Mouse (Mus musculus) liver, embryonic 15.5 days (tissue): ENCODE data around the gene Lpgat1. TPM values are rescaled to one million over a fixed set of nuclear protein-coding genes. Genes with fewer than 3 reads are reported as not detected.

ENCODE experiments used
- ATAC-seq: fragments of 200-750 bp; cut with Nextera tagmentation; 2 replicates; pipeline ENCODE4 v1.8.0; 2017; ENCODE audit warnings: moderate number of reproducible peaks, mild to moderate bottlenecking, moderate library complexity; ENCODE audit not compliant: insufficient read depth
- H3K27ac ChIP-seq: fragments of 300-500 bp; sonication (generic); replicated peaks from 2 replicates; pipeline ENCODE4 v1.5.1; 2015; ENCODE audit warnings: mild to moderate bottlenecking, inconsistent platforms
- H3K27me3 ChIP-seq: fragments of 300-500 bp; sonication (generic); 2 replicates; pipeline ENCODE4 v1.6.1; 2015; ENCODE audit warnings: mild to moderate bottlenecking, inconsistent platforms
- H3K36me3 ChIP-seq: fragments of 300-500 bp; sonication (generic); replicated peaks from 2 replicates; pipeline ENCODE4 v1.6.1; 2015; ENCODE audit warnings: moderate library complexity, mild to moderate bottlenecking, inconsistent platforms
- H3K4me1 ChIP-seq: fragments of 300-500 bp; sonication (generic); replicated peaks from 2 replicates; pipeline ENCODE4 v1.6.1; 2015; ENCODE audit warnings: inconsistent platforms
- H3K4me2 ChIP-seq: fragments of 300-500 bp; sonication (generic); 2 replicates; pipeline ENCODE4 v1.6.1; 2015; ENCODE audit warnings: moderate library complexity, mild to moderate bottlenecking, inconsistent platforms
- H3K4me3 ChIP-seq: fragments of 300-500 bp; sonication (generic); replicated peaks from 2 replicates; pipeline ENCODE4 v1.5.1; 2015; ENCODE audit warnings: mild to moderate bottlenecking, inconsistent platforms
- H3K9ac ChIP-seq: fragments of 300-500 bp; sonication (generic); 2 replicates; pipeline ENCODE4 v1.6.1; 2015; ENCODE audit warnings: moderate library complexity, mild to moderate bottlenecking, inconsistent platforms
- H3K9me3 ChIP-seq: fragments of 300-500 bp; sonication (generic); replicated peaks from 2 replicates; pipeline ENCODE4 v1.6.1; 2016; ENCODE audit warnings: inconsistent platforms
- WGBS: fragments of 180-500 bp; shearing (Covaris S2); methylation state at CpG from one replicate; pipeline ENCODE4 v1.1.7; 2015; ENCODE audit warnings: mixed read lengths; ENCODE audit not compliant: insufficient replicate concordance; 5-methylcytosine and 5-hydroxymethylcytosine counted together
- polyA plus RNA-seq: library from polyadenylated mRNA; unstranded; fragments of >200 nt; fragmentation: Nextera tagmentation; extraction: Ambion mirVana; gene quantifications from 2 replicates; pipeline ENCODE4 v1.2.1, GENCODE M21; 2015

Gene Lpgat1
- polyA plus RNA-seq, 1 experiment from 2014 or later: 19.0 TPM

DNA sequence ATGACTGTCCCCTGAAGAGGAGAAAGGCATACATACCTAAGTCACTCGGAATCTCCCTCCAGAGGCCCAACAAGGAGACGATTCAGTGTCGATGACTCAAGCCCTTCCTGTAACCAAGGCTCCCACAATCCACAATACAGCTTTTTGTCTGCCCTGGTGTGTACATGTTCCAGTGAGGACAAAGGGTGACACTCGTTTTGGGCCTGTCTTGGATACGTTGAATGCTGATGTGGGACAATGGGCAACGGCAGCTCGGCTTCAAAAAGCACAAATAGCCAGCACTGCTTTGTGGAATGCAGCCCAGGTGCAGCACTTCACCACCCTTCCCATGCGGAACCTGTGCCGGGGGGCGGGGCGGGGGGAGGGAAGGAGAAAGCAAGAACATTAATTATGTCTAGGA lies 67.5 kb downstream of the Lpgat1 start:
- Histone ChIP-seq H3K36me3 (0 out of 2 replicates have a peak, but pooled peaks cover 2% of the 10 kb centered on the region), H3K27me3 (no peaks in the 10 kb centered on the region), H3K27ac (no peak overlapping the region), H3K4me3 (no peak overlapping the region), H3K9ac (no peak overlapping the region), H3K9me3 (no peaks in the 10 kb centered on the region), H3K4me1 (no peaks in the 10 kb centered on the region), H3K4me2 (no peak overlapping the region)
- WGBS: 68% methylated on average over 11 of the region's 11 CpGs
- ATAC-seq: no peak

DNA sequence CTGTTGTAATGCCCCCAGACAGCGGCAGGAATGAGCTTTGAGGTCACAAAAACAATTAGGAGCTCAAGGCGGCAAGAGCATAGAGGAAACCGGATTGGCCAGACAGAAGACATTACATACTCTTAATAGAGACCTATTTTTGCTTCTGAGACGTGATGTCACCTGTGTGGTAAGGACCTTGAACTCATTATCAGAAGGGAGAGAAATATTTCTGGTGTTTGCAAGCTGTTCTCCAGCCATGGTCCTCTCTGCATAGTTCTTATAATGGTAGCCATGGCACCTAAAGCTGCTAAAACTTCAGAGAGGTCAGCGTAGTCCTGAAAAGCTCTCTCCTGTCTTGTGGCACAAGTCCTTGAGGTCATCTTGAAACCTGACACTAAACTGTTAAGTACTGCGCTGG lies 68.6 kb downstream of the Lpgat1 start:
- ATAC-seq: no peak
- no peak overlapping the region for H3K27ac ChIP-seq
- no peaks in the 10 kb centered on the region for H3K9me3 ChIP-seq
- 54% methylated on average over 6 of the region's 6 CpGs for WGBS
- no peaks in the 10 kb centered on the region for H3K27me3 ChIP-seq
- H3K9ac ChIP-seq: no peak overlapping the region
- H3K4me2 ChIP-seq: no peak overlapping the region
- no peaks in the 10 kb centered on the region for H3K4me1 ChIP-seq
- H3K36me3 ChIP-seq: no peaks in the 10 kb centered on the region
- H3K4me3 ChIP-seq: no peak overlapping the region

DNA sequence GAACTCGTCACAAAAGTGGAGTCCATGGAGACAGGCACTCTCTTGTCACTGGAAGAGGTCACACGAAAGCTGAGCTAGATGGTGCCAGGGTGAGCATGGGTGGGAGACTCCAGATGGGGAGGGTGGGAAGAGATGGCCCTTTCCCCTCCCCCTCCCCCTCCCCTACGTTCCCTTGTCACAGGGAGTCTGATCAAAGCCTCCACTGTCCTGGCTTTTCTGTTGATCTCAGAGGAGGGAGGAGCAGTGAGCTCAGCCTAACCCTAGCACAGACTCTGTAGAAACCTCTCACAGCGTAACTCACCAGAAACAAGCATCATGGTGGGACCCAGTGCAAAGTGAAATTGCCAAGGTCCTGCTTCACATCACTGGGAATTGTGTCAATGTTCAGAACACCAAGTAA lies 69.7 kb downstream of the Lpgat1 start:
- Histone ChIP-seq H3K9me3 (no peaks in the 10 kb centered on the region), H3K4me3 (no peak overlapping the region), H3K36me3 (no peaks in the 10 kb centered on the region), H3K27me3 (no peaks in the 10 kb centered on the region), H3K4me1 (no peaks in the 10 kb centered on the region), H3K4me2 (no peak overlapping the region), H3K27ac (no peak overlapping the region), H3K9ac (no peak overlapping the region)
- ATAC-seq: no peak
- 36% methylated on average over 4 of the region's 4 CpGs for WGBS

DNA sequence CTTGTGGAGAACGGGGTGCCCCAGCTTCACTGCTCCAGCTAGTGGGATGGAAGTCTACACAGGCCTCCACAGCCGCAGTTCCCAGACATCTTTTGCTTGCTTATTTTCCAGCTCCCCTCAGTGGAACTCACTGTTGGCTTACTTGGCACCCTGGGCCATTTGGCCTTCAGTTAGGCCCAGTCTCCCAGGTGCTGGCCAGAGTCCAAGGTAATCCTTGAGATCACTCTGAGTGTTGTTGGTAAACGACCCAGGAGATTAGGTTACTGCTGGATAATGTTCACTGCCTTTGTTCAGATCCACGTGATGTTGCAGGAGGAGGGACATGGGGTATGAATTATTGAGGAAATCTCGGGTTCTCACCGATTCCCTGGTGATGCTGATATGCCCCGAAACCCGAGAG lies 75.4 kb downstream of the Lpgat1 start:
- 66% methylated on average over 8 of the region's 8 CpGs for WGBS
- ATAC-seq: no peak
- Histone ChIP-seq H3K36me3 (no peaks in the 10 kb centered on the region), H3K4me2 (no peak overlapping the region), H3K27ac (no peak overlapping the region), H3K4me1 (peaks cover 13% of the 10 kb centered on the region), H3K9ac (no peak overlapping the region), H3K9me3 (no peaks in the 10 kb centered on the region), H3K4me3 (no peak overlapping the region), H3K27me3 (no peaks in the 10 kb centered on the region)

DNA sequence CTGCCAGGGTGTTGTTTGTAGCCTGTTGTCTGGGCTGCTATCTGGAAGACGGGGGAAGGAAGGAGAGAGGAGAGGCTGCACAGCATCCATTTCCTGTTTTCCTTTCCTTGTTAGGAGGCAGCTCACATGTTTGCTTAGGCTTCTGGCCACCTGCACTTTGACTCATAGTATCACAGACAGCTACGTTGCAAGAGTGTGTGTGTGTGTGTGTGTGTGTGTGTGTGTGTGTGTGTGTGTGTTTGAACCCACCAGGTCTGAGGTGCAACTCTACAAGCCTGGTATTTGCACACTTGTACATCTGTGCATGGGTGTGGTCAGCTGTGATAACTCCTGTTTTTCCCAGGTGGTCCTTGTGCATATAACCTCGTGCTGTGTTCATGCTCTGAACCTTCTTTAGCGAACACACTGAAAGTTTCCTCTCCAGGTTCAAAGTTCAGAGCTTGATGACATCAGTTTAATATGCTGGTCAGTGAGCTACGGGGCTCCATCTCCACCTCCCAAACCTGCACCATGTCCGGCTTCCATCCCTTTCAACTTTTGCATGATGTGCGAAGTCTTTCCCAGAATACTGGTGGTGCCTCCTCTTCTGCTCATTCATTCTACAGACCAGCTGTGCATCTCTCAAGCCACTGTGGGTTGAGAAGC lies 76.4 kb downstream of the Lpgat1 start:
- 60% methylated on average over 7 of the region's 7 CpGs for WGBS
- no peak overlapping the region for H3K4me2 ChIP-seq
- H3K36me3 ChIP-seq: no peaks in the 10 kb centered on the region
- H3K4me3 ChIP-seq: no peak overlapping the region
- H3K4me1 ChIP-seq: peaks cover 13% of the 10 kb centered on the region
- H3K9ac ChIP-seq: no peak overlapping the region
- no peaks in the 10 kb centered on the region for H3K27me3 ChIP-seq
- H3K27ac ChIP-seq: no peak overlapping the region
- ATAC-seq: peak; percentile 56
- no peaks in the 10 kb centered on the region for H3K9me3 ChIP-seq

DNA sequence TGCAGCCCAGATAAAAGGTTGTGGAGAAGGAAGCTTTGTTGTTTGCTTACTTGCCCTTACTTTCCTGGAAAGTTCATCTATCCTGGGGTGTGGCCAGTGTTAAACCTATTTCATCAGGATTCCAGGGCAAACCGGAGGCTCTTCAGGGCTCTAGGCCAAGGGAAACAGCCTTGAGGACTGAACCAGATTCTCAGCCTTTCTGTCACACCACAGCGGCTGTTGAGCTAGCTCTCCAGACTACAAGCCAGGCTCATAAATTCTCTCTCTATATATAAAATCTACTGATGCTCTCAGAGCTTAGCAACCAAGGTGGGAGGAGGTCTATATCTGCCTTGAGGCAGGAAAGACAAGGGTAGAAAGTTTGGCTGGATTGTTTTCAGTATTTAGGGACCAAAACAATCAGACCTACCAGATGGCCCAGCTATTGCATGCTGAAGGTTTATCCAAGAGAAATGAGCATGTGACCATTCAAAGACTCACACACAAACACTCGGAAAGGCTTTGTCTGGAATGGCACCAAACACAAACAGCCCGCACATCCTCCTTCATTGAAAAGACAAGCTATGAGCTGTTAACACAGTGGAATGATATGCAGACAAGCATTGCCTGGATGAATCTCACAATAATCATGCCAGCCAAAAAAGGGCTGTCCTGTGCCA lies 78.7 kb downstream of the Lpgat1 start:
- H3K4me3 ChIP-seq: no peak overlapping the region
- no peak overlapping the region for H3K27ac ChIP-seq
- WGBS: 59% methylated on average over 4 of the region's 4 CpGs
- H3K9me3 ChIP-seq: no peaks in the 10 kb centered on the region
- no peak overlapping the region for H3K4me2 ChIP-seq
- H3K9ac ChIP-seq: no peak overlapping the region
- no peaks in the 10 kb centered on the region for H3K27me3 ChIP-seq
- H3K36me3 ChIP-seq: no peaks in the 10 kb centered on the region
- H3K4me1 ChIP-seq: peaks cover 13% of the 10 kb centered on the region
- ATAC-seq: no peak

DNA sequence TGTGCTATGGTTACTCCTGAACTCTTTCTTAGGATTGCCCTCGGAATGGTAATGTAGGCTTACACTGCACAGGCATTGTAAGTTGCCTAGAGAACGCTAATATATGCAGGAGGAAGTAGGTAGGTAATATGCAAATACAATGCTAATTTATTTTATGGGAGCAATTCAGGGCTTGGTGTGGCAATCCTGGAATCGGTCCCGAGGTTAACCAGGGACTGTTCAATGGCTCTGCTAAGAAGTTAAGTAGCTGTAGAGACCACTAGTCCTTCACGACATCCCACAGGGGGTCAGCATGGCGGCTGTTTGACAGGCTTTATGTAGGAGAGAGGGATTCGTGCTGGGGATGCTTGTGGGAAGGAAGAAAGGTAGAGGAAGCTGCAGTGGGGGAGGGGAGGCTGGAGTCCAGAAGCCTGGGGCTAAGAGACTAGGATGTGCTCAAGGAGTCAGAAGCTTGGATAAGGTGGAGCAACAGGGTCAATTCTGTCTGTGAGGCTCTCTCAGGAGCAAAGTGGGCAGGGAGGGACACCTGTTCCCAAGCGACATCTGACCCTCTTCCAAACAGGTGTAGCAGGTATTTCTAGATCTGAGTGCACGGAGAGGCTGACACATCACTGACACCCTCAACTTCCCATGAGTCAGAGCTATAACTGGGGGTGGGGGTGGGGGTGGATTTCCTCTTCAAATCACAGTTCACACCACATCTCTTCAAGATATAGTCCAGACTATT lies 84.6 kb downstream of the Lpgat1 start:
- Histone ChIP-seq H3K27me3 (no peaks in the 10 kb centered on the region), H3K4me1 (no peaks in the 10 kb centered on the region), H3K4me3 (no peak overlapping the region), H3K9ac (no peak overlapping the region), H3K27ac (no peak overlapping the region), H3K36me3 (no peaks in the 10 kb centered on the region), H3K4me2 (no peak overlapping the region), H3K9me3 (0 out of 2 replicates have a peak, but pooled peaks cover 2% of the 10 kb centered on the region)
- WGBS: 42% methylated on average over 9 of the region's 9 CpGs
- ATAC-seq: no peak

DNA sequence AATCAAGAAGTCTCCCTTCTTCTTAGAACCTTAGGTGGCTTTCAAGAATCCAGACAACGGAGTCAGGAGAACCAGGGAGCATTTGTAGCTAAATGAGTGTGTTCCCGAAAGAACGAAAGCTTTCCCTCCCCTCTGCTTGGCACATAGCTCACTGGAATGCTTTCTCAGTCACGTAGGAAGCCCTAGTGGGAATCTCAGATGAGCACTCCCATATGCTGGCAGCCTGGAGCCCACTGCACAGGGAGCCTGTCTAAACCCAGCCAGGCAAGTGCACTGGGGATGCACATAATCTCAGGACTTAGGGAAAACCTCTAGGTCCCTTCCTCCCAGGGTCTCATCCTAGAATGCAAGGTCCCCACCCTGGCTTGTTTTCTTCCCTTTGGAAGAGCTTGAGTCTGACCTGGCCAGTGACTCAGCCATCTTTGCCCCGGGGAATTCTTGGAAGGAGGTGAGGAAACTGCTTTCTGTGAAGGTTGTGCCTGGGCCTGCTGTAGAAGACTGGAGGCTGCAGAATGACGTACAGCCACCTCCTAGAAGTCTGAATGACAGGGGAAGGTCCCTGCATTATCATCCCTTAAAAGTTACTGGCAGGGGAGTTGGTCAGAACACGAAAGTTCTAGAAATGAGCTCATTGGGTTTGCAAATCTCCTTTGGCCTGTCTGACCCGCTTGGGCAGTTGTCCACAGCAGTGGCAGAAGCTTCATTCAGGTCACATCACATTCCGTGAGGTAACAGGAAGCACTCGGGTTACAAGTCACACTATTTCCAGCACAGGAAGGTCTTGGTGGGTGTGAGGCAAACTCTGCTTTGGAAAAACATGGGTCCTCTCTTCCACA lies 85.4 kb downstream of the Lpgat1 start:
- Histone ChIP-seq H3K27me3 (no peaks in the 10 kb centered on the region), H3K27ac (no peak overlapping the region), H3K4me1 (no peaks in the 10 kb centered on the region), H3K4me3 (no peak overlapping the region), H3K9me3 (0 out of 2 replicates have a peak, but pooled peaks cover 2% of the 10 kb centered on the region), H3K36me3 (no peaks in the 10 kb centered on the region), H3K9ac (no peak overlapping the region), H3K4me2 (no peak overlapping the region)
- no peak for ATAC-seq
- 50% methylated on average over 10 of the region's 10 CpGs for WGBS

DNA sequence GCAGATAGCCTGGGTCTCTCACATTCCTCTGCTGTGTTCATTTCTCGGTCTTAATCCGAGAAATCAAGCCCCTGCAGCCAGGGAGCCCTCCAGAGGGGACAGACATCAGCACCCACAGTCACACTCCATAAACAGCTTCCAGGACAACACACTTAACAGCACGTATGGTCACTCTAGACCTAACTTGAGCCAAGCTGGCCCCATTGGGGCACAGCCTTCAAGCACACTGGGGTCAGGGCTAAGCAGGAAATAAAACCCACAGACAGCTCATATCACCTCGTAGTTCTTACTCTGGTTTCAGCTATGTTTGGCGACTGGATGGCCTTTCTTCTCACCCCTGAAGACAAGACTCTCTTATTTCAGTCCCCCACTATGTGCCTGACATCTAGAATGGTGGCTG lies 87.1 kb downstream of the Lpgat1 start:
- H3K4me2 ChIP-seq: no peak overlapping the region
- no peak overlapping the region for H3K27ac ChIP-seq
- ATAC-seq: no peak
- no peak overlapping the region for H3K9ac ChIP-seq
- no peak overlapping the region for H3K4me3 ChIP-seq
- H3K27me3 ChIP-seq: no peaks in the 10 kb centered on the region
- H3K4me1 ChIP-seq: no peaks in the 10 kb centered on the region
- 31% methylated on average over 5 of the region's 5 CpGs for WGBS
- H3K9me3 ChIP-seq: 0 out of 2 replicates have a peak, but pooled peaks cover 2% of the 10 kb centered on the region
- H3K36me3 ChIP-seq: no peaks in the 10 kb centered on the region

DNA sequence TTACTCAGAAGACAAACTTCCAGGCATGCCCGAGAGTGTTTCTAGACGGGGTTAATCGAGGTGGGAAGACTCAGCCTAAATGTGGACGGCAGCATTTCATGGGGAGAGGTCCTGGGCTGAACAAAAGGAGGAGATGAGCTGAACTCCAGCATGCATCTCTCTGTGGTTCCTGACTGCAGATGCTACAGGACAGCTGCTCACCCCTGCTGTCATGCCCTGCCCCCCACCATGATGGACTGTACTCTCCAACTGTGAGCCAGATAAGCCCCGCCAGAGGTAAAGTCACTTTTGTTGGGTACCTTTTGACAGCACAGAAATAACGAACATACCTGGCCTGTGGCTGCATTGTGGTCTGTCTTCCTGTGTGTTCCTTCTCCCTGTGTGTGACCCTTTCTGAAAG lies 88.2 kb downstream of the Lpgat1 start:
- WGBS: 48% methylated on average over 6 of the region's 6 CpGs
- H3K4me3 ChIP-seq: no peak overlapping the region
- no peak for ATAC-seq

DNA sequence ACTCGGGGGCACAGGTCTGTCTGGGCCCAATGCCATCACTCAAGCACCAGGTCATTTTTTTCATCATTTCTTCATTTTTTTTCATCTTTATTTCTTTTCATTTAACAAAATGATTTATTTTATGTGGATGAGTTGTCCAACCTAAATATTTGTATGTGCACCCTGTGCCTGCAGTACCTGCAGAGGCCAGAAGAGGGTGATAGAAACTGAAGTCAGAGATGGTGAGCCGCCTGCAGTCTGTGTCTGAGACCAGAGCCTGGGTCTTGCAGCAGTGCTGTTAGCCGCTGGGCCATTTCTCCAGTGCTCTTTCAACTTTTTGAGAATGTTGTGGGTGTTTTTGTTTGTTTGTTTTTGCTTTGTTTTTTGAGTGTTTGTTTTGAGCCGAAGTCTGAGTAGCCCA lies 89.1 kb downstream of the Lpgat1 start:
- H3K4me2 ChIP-seq: no peak overlapping the region
- no peak overlapping the region for H3K9ac ChIP-seq
- no peaks in the 10 kb centered on the region for H3K27me3 ChIP-seq
- H3K4me1 ChIP-seq: no peaks in the 10 kb centered on the region
- no peak overlapping the region for H3K27ac ChIP-seq
- H3K9me3 ChIP-seq: 0 out of 2 replicates have a peak, but pooled peaks cover 2% of the 10 kb centered on the region
- ATAC-seq: no peak
- H3K4me3 ChIP-seq: no peak overlapping the region
- no peaks in the 10 kb centered on the region for H3K36me3 ChIP-seq
- WGBS: 75% methylated on average over 4 of the region's 4 CpGs

More for the DNA sequence above, 88.2 kb downstream of the Lpgat1 start:
- Histone ChIP-seq H3K36me3 (no peaks in the 10 kb centered on the region), H3K4me2 (no peak overlapping the region), H3K9ac (no peak overlapping the region), H3K9me3 (0 out of 2 replicates have a peak, but pooled peaks cover 2% of the 10 kb centered on the region), H3K27me3 (no peaks in the 10 kb centered on the region), H3K4me1 (no peaks in the 10 kb centered on the region), H3K27ac (no peak overlapping the region)
